Mouse (Mus musculus) brain, adult 10 weeks (tissue): Measurements from ENCODE around the gene Cox7b2. TPM values are rescaled to one million over a fixed set of nuclear protein-coding genes. Genes with fewer than 3 reads are reported as not detected.

Source experiments
- polyA plus RNA-seq: library from polyadenylated mRNA; stranded (reverse); fragments of 350-450 nt; fragmentation: Illumina TruSeq; extraction: RNeasy Lipid Tissue Mini Kit (QIAGEN cat#74804); gene quantifications from one replicate; pipeline ENCODE4 v1.2.3, GENCODE M21; 2015; ENCODE audit warnings: low read depth, low replicate concordance

Cox7b2 gene
- 1.5 TPM for polyA plus RNA-seq

DNA sequence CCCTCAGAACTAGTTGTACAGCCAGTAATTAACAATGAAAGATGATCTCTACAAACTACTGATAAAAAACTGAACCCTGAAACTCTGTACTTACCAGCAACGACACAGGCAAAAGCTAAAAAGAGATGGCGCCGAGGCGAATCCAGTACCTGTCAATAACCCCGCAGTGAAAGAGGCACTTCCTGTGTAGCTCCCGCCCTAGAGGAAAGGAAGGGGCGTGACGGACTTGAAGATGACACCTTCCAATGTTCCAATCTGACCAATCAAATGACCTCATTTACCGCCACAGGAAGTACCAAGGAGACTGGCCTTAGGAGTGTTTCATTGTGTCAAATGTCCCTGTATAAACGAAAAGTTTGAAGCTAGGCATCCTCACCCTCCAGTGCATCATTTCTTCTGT lies at the start of gene Cox7b2:
Cox7b2 (minus strand) TSS at position 127 of the 400 bp plus-strand sequence.

Other genes with a start within 250 kb of the Cox7b2 start
- gene Gabrb1, start 109.9 kb upstream of the Cox7b2 start, polyA plus RNA-seq: 27.6 TPM
- gene Gabra4, start 110.1 kb upstream of the Cox7b2 start, polyA plus RNA-seq: 109 TPM